Mouse (Mus musculus): Measurements from ENCODE around the gene Gpr19. TPM values are rescaled to one million over a fixed set of nuclear protein-coding genes. Genes with fewer than 3 reads are reported as not detected.

Gene Gpr19
- polyA plus RNA-seq, 1 experiment from 2014 or later: 11.1 TPM

- ATAC-seq (replicated peaks; ENCODE audit: low FRiP score, low read depth): no peak
- 75% methylated on average over 4 of the region's 4 CpGs for WGBS
- TF ChIP-seq CTCF (IDR thresholded peaks at IDR 0.05; ENCODE audit: low read depth): no peak
- no peaks in the 10 kb centered on the region for H3K27me3 ChIP-seq (ENCODE audit: insufficient read depth, low read length)
- H3K36me3 ChIP-seq (ENCODE audit: insufficient read depth, low read length): 0 out of 2 replicates have a peak, but pooled peaks cover 3% of the 10 kb centered on the region
- H3K4me1 ChIP-seq (replicated peaks; ENCODE audit: insufficient read depth, low read length): peaks cover 11% of the 10 kb centered on the region; the same call in 1 of the 2 replicates
- H3K9me3 ChIP-seq (replicated peaks; ENCODE audit: low read length): no peaks in the 10 kb centered on the region
- H3K4me3 ChIP-seq (replicated peaks; ENCODE audit: low read depth, low read length): no peak overlapping the region
- peak overlapping the region; percentile 15; the same call in 1 of the 2 replicates for H3K4me2 ChIP-seq (ENCODE audit: low read length)
- no peak overlapping the region for H3K9ac ChIP-seq (ENCODE audit: low read depth, low read length)
- H3K27ac ChIP-seq: no peak overlapping the region
- peak; percentile 35 for DNase-seq (ENCODE audit: low spot score)
These were observed 27.4 kb upstream of the Gpr19 start for GRCm38 (mm10) chr6:134925673-134926337.

GRCm38 (mm10) chr6:134924262-134924661 is 25.9 kb upstream of the Gpr19 start:
- Histone ChIP-seq H3K36me3 (ENCODE audit: insufficient read depth, low read length) (0 out of 2 replicates have a peak, but pooled peaks cover 3% of the 10 kb centered on the region), H3K4me1 (replicated peaks; ENCODE audit: insufficient read depth, low read length) (peaks cover 5% of the 10 kb centered on the region; the same call in 1 of the 2 replicates), H3K9me3 (replicated peaks; ENCODE audit: low read length) (no peaks in the 10 kb centered on the region), H3K27ac (no peak overlapping the region), H3K9ac (ENCODE audit: low read depth, low read length) (no peak overlapping the region), H3K4me3 (replicated peaks; ENCODE audit: low read depth, low read length) (no peak overlapping the region), H3K27me3 (ENCODE audit: insufficient read depth, low read length) (no peaks in the 10 kb centered on the region), H3K4me2 (ENCODE audit: low read length) (peak overlapping the region; percentile 2; the same call in 1 of the 2 replicates)
- no peak for TF ChIP-seq CTCF (IDR thresholded peaks at IDR 0.05; ENCODE audit: low read depth)
- no peak for ATAC-seq (replicated peaks; ENCODE audit: low FRiP score, low read depth)
- no peak for DNase-seq (ENCODE audit: low spot score)
- 79% methylated on average over 3 of the region's 3 CpGs for whole genome bisulfite sequencing

GRCm38 (mm10) chr6:134923670-134924069 is 25.3 kb upstream of the Gpr19 start:
- H3K9ac ChIP-seq (ENCODE audit: low read depth, low read length): peak overlapping the region; percentile 18; the same call in 1 of the 2 replicates
- H3K9me3 ChIP-seq (replicated peaks; ENCODE audit: low read length): no peaks in the 10 kb centered on the region
- H3K27ac ChIP-seq: no peak overlapping the region
- H3K36me3 ChIP-seq (ENCODE audit: insufficient read depth, low read length): 0 out of 2 replicates have a peak, but pooled peaks cover 3% of the 10 kb centered on the region
- H3K4me2 ChIP-seq (ENCODE audit: low read length): peak overlapping the region; percentile 31
- 77% methylated on average over 4 of the region's 4 CpGs for WGBS
- no peak for ATAC-seq (replicated peaks; ENCODE audit: low FRiP score, low read depth)
- DNase-seq (ENCODE audit: low spot score): no peak
- no peak for TF ChIP-seq CTCF (IDR thresholded peaks at IDR 0.05; ENCODE audit: low read depth)
- no peaks in the 10 kb centered on the region for H3K27me3 ChIP-seq (ENCODE audit: insufficient read depth, low read length)
- H3K4me1 ChIP-seq (replicated peaks; ENCODE audit: insufficient read depth, low read length): peaks cover 5% of the 10 kb centered on the region; the same call in 1 of the 2 replicates
- H3K4me3 ChIP-seq (replicated peaks; ENCODE audit: low read depth, low read length): peak overlapping the region; percentile 11; the same call in 1 of the 2 replicates

- Histone ChIP-seq H3K4me2 (ENCODE audit: low read length) (peak overlapping the region; percentile 91), H3K27me3 (ENCODE audit: insufficient read depth, low read length) (no peaks in the 10 kb centered on the region), H3K4me1 (replicated peaks; ENCODE audit: insufficient read depth, low read length) (peaks cover 6% of the 10 kb centered on the region; the same call in 1 of the 2 replicates), H3K27ac (no peak overlapping the region), H3K4me3 (replicated peaks; ENCODE audit: low read depth, low read length) (peak overlapping the region; percentile 71), H3K36me3 (ENCODE audit: insufficient read depth, low read length) (0 out of 2 replicates have a peak, but pooled peaks cover 3% of the 10 kb centered on the region), H3K9ac (ENCODE audit: low read depth, low read length) (peak overlapping the region; percentile 90), H3K9me3 (replicated peaks; ENCODE audit: low read length) (no peaks in the 10 kb centered on the region)
- no peak for TF ChIP-seq CTCF (IDR thresholded peaks at IDR 0.05; ENCODE audit: low read depth)
- peak; percentile 41 for DNase-seq (ENCODE audit: low spot score)
- WGBS: 42% methylated on average over 9 of the region's 9 CpGs
- no peak for ATAC-seq (replicated peaks; ENCODE audit: low FRiP score, low read depth)
These were observed 24.3 kb upstream of the Gpr19 start for GRCm38 (mm10) chr6:134922511-134923195.

GRCm38 (mm10) chr6:134921695-134922510 is 23.5 kb upstream of the Gpr19 start:
- H3K4me2 ChIP-seq (ENCODE audit: low read length): peak overlapping the region; percentile 91
- H3K9ac ChIP-seq (ENCODE audit: low read depth, low read length): peak overlapping the region; percentile 90
- peak overlapping the region; percentile 71 for H3K4me3 ChIP-seq (replicated peaks; ENCODE audit: low read depth, low read length)
- no peak for TF ChIP-seq CTCF (IDR thresholded peaks at IDR 0.05; ENCODE audit: low read depth)
- no peaks in the 10 kb centered on the region for H3K27me3 ChIP-seq (ENCODE audit: insufficient read depth, low read length)
- H3K9me3 ChIP-seq (replicated peaks; ENCODE audit: low read length): no peaks in the 10 kb centered on the region
- ATAC-seq (replicated peaks; ENCODE audit: low FRiP score, low read depth): no peak
- peak; percentile 19 for DNase-seq (ENCODE audit: low spot score)
- H3K4me1 ChIP-seq (replicated peaks; ENCODE audit: insufficient read depth, low read length): peaks cover 8% of the 10 kb centered on the region; the same call in 1 of the 2 replicates
- H3K36me3 ChIP-seq (ENCODE audit: insufficient read depth, low read length): 0 out of 2 replicates have a peak, but pooled peaks cover 3% of the 10 kb centered on the region
- H3K27ac ChIP-seq: peak overlapping the region; percentile 54; the same call in 1 of the 2 replicates
- 7% methylated on average over 20 of the region's 20 CpGs for WGBS
